In genomic region chr1:65064201-65064600, GRCm38 (mm10) we compare ENCODE assay signal across 22 mouse cellular contexts. TPM values are rescaled to one million over a fixed set of nuclear protein-coding genes. Genes with fewer than 3 reads are reported as not detected.
DNase-seq lines count a peak whose midpoint lies in the region; ATAC-seq and TF ChIP-seq lines count a peak whose summit lies in the region.
"Had no signal": no experiment of that assay in that cellular context is flagged by ENCODE, and none has a peak within 500 bp of the region (broad histone marks: within the 10 kb centered on the region; RNA-seq: fewer than 3 reads in every experiment).

No protein-coding gene starts in this region.

- H3K27me3 ChIP-seq in forebrain, embryonic 14.5 days (replicated peaks; ENCODE audit: control insufficient read depth, insufficient read depth, low read length), result no peaks in the 10 kb centered on the region
- H3K27me3 ChIP-seq in forebrain, embryonic 15.5 days, result no peaks in the 10 kb centered on the region
- H3K27me3 ChIP-seq in kidney, postnatal 0 days (ENCODE audit: insufficient read depth, low read length), result no peaks in the 10 kb centered on the region
- H3K27me3 ChIP-seq in kidney, embryonic 14.5 days (ENCODE audit: control insufficient read depth, insufficient read depth, low read length), result no peaks in the 10 kb centered on the region
- H3K27me3 ChIP-seq: CH12.LX; embryonic facial prominence, embryonic 12.5 days; heart, embryonic 15.5 days; hindbrain, embryonic 13.5 days had no signal

- H3K9ac ChIP-seq in forebrain, embryonic 14.5 days (ENCODE audit: low read length), result no peak overlapping the region
- no peak overlapping the region for H3K9ac ChIP-seq in forebrain, embryonic 15.5 days (replicated peaks)
- H3K9ac ChIP-seq in kidney, postnatal 0 days (ENCODE audit: low read depth, low read length), result no peak overlapping the region
- H3K9ac ChIP-seq in kidney, embryonic 14.5 days (ENCODE audit: low read depth, low read length), result no peak overlapping the region
- H3K9ac ChIP-seq: embryonic facial prominence, embryonic 12.5 days; forebrain, postnatal 0 days; heart, embryonic 15.5 days; hindbrain, embryonic 13.5 days had no signal

- H3K36me3 ChIP-seq in forebrain, embryonic 14.5 days (ENCODE audit: control insufficient read depth, insufficient read depth, low read length), result no peaks in the 10 kb centered on the region
- H3K36me3 ChIP-seq in forebrain, embryonic 15.5 days, result no peaks in the 10 kb centered on the region
- no peaks in the 10 kb centered on the region for H3K36me3 ChIP-seq in kidney, postnatal 0 days (ENCODE audit: insufficient read depth, low read length)
- no peaks in the 10 kb centered on the region for H3K36me3 ChIP-seq in kidney, embryonic 14.5 days (ENCODE audit: control insufficient read depth, insufficient read depth, low read length)
- H3K36me3 ChIP-seq: embryonic facial prominence, embryonic 12.5 days; heart, embryonic 15.5 days; hindbrain, embryonic 13.5 days had no signal

- peak; percentile 11 for DNase-seq in forebrain, embryonic 14.5 days (ENCODE audit: low spot score)
- DNase-seq in kidney, postnatal 0 days (ENCODE audit: low spot score), result peak; percentile 1
- peak; percentile 61 for DNase-seq in retina, embryonic 14.5 days (ENCODE audit: low spot score)
- no peak for DNase-seq in layer of hippocampus, postnatal 36 days
- DNase-seq: adrenal gland, postnatal 10 days; cerebellum, adult 2 months; forebrain, postnatal 0 days; gastrocnemius, postnatal 36 days; heart, adult 2 months; heart, postnatal 14 days had no signal

- WGBS in forebrain, embryonic 14.5 days, result 79% methylated on average over 15 of the region's 15 CpGs
- 77% methylated on average over 15 of the region's 15 CpGs for WGBS in forebrain, embryonic 15.5 days
- WGBS in kidney, postnatal 0 days, result 50% methylated on average over 15 of the region's 15 CpGs
- 57% methylated on average over 15 of the region's 15 CpGs for WGBS in kidney, embryonic 14.5 days

- H3K4me2 ChIP-seq in forebrain, embryonic 14.5 days (ENCODE audit: low read length), result no peak overlapping the region
- no peak overlapping the region for H3K4me2 ChIP-seq in forebrain, embryonic 15.5 days (replicated peaks)
- H3K4me2 ChIP-seq in kidney, postnatal 0 days (ENCODE audit: low read length), result no peak overlapping the region
- no peak overlapping the region for H3K4me2 ChIP-seq in kidney, embryonic 14.5 days (replicated peaks; ENCODE audit: low read depth, low read length)
- H3K4me2 ChIP-seq: embryonic facial prominence, embryonic 12.5 days; heart, embryonic 11.5 days; heart, embryonic 15.5 days; hindbrain, embryonic 13.5 days had no signal

- H3K27ac ChIP-seq in forebrain, embryonic 14.5 days (ENCODE audit: low read depth, low read length), result no peak overlapping the region
- H3K27ac ChIP-seq in forebrain, embryonic 15.5 days (replicated peaks), result no peak overlapping the region
- H3K27ac ChIP-seq in kidney, postnatal 0 days, result no peak overlapping the region
- H3K27ac ChIP-seq in kidney, embryonic 14.5 days (ENCODE audit: low read depth, low read length), result no peak overlapping the region
- H3K27ac ChIP-seq: embryonic facial prominence, embryonic 12.5 days; heart, adult 2 months; heart, embryonic 15.5 days; hindbrain, embryonic 13.5 days had no signal

- H3K4me1 ChIP-seq in forebrain, embryonic 14.5 days (ENCODE audit: control insufficient read depth, insufficient read depth, low read length), result no peaks in the 10 kb centered on the region
- no peaks in the 10 kb centered on the region for H3K4me1 ChIP-seq in forebrain, embryonic 15.5 days
- no peaks in the 10 kb centered on the region for H3K4me1 ChIP-seq in kidney, postnatal 0 days (replicated peaks; ENCODE audit: insufficient read depth, low read length)
- no peaks in the 10 kb centered on the region for H3K4me1 ChIP-seq in kidney, embryonic 14.5 days (ENCODE audit: control insufficient read depth, insufficient read depth, low read length)
- H3K4me1 ChIP-seq: embryonic facial prominence, embryonic 12.5 days; heart, embryonic 15.5 days; hindbrain, embryonic 13.5 days had no signal

- H3K4me3 ChIP-seq in forebrain, embryonic 14.5 days (ENCODE audit: low read depth, low read length), result no peak overlapping the region
- H3K4me3 ChIP-seq in forebrain, embryonic 15.5 days, result no peak overlapping the region
- H3K4me3 ChIP-seq in kidney, postnatal 0 days (replicated peaks; ENCODE audit: low read depth, low read length), result no peak overlapping the region
- no peak overlapping the region for H3K4me3 ChIP-seq in kidney, embryonic 14.5 days (ENCODE audit: low read length)
- H3K4me3 ChIP-seq: embryonic facial prominence, embryonic 12.5 days; heart, adult 2 months; heart, embryonic 15.5 days; hindbrain, embryonic 13.5 days had no signal

- ATAC-seq in forebrain, embryonic 14.5 days, result no peak
- no peak for ATAC-seq in forebrain, embryonic 15.5 days (replicated peaks)
- no peak for ATAC-seq in kidney, postnatal 0 days (replicated peaks; ENCODE audit: low FRiP score, low read depth)
- no peak for ATAC-seq in kidney, embryonic 14.5 days (ENCODE audit: low FRiP score, low TSS enrichment)
- ATAC-seq: forebrain, postnatal 0 days; intestine, embryonic 16.5 days had no signal

- no peak for TF ChIP-seq CTCF in kidney, postnatal 0 days (IDR thresholded peaks at IDR 0.05; ENCODE audit: low read depth)

- no peaks in the 10 kb centered on the region for H3K9me3 ChIP-seq in forebrain, embryonic 14.5 days (replicated peaks; ENCODE audit: control insufficient read depth, low read length)
- no peaks in the 10 kb centered on the region for H3K9me3 ChIP-seq in forebrain, embryonic 15.5 days
- no peaks in the 10 kb centered on the region for H3K9me3 ChIP-seq in kidney, postnatal 0 days (replicated peaks; ENCODE audit: low read length)
- H3K9me3 ChIP-seq in kidney, embryonic 14.5 days (ENCODE audit: control insufficient read depth, low read length), result no peaks in the 10 kb centered on the region
- H3K9me3 ChIP-seq: embryonic facial prominence, embryonic 12.5 days; heart, embryonic 15.5 days; hindbrain, embryonic 13.5 days had no signal

RNA-seq across cellular contexts. Expression of gene Crygd, which starts 0.9 kb away (rescaled TPM):
- not detected in 2 replicates for polyA plus RNA-seq in forebrain, embryonic 14.5 days (2014; fragmentation: Nextera tagmentation; extraction: Ambion mirVana)
- not detected in 2 replicates for polyA plus RNA-seq in forebrain, embryonic 15.5 days (2015; fragmentation: Nextera tagmentation; extraction: Ambion mirVana)
- not detected in 2 replicates for polyA plus RNA-seq in kidney, postnatal 0 days (2015; fragmentation: Nextera tagmentation; extraction: Ambion mirVana)
- polyA plus RNA-seq in kidney, embryonic 14.5 days (2014; fragmentation: Nextera tagmentation; extraction: Ambion mirVana), result not detected in 2 replicates
- not detected for total RNA-seq in layer of hippocampus, postnatal 36 days (2021)
- total RNA-seq: adrenal gland, postnatal 10 days; CH12.LX; forebrain, postnatal 0 days; gastrocnemius, adult 18-20 months; gastrocnemius, postnatal 36 days; heart, adult 2 months; heart, postnatal 14 days; hematopoietic stem cell, adult 5-6 weeks had no signal
- polyA plus RNA-seq: cerebellum, adult 2 months; cortical plate, adult 2 months; forebrain, embryonic 11.5 days; forebrain, postnatal 0 days; heart, adult 2 months; heart, embryonic 11.5 days; heart, embryonic 15.5 days; hindbrain, embryonic 13.5 days; intestine, embryonic 16.5 days had no signal

RNA-seq across cellular contexts. Expression of gene Crygc, which starts 9.3 kb away (rescaled TPM):
- not detected in 2 replicates for polyA plus RNA-seq in forebrain, embryonic 14.5 days (2014; fragmentation: Nextera tagmentation; extraction: Ambion mirVana)
- not detected in 2 replicates for polyA plus RNA-seq in forebrain, embryonic 15.5 days (2015; fragmentation: Nextera tagmentation; extraction: Ambion mirVana)
- not detected in 2 replicates for polyA plus RNA-seq in kidney, postnatal 0 days (2015; fragmentation: Nextera tagmentation; extraction: Ambion mirVana)
- not detected in 2 replicates for polyA plus RNA-seq in kidney, embryonic 14.5 days (2014; fragmentation: Nextera tagmentation; extraction: Ambion mirVana)
- not detected for total RNA-seq in layer of hippocampus, postnatal 36 days (2021)
- total RNA-seq: adrenal gland, postnatal 10 days; CH12.LX; forebrain, postnatal 0 days; gastrocnemius, adult 18-20 months; gastrocnemius, postnatal 36 days; heart, adult 2 months; heart, postnatal 14 days; hematopoietic stem cell, adult 5-6 weeks had no signal
- polyA plus RNA-seq: cerebellum, adult 2 months; cortical plate, adult 2 months; forebrain, postnatal 0 days; heart, adult 2 months; heart, embryonic 11.5 days; heart, embryonic 15.5 days; hindbrain, embryonic 13.5 days; intestine, embryonic 16.5 days had no signal

RNA-seq across cellular contexts. Expression of gene Cryge, which starts 13.3 kb away (rescaled TPM):
- not detected in 2 replicates for polyA plus RNA-seq in forebrain, embryonic 14.5 days (2014; fragmentation: Nextera tagmentation; extraction: Ambion mirVana)
- polyA plus RNA-seq in forebrain, embryonic 15.5 days (2015; fragmentation: Nextera tagmentation; extraction: Ambion mirVana), result not detected in 2 replicates
- polyA plus RNA-seq in kidney, postnatal 0 days (2015; fragmentation: Nextera tagmentation; extraction: Ambion mirVana), result 0.33 TPM in 1 of 2 replicates, not detected in the other
- not detected in 2 replicates for polyA plus RNA-seq in kidney, embryonic 14.5 days (2014; fragmentation: Nextera tagmentation; extraction: Ambion mirVana)
- not detected for total RNA-seq in layer of hippocampus, postnatal 36 days (2021)
- total RNA-seq: adrenal gland, postnatal 10 days; CH12.LX; forebrain, postnatal 0 days; gastrocnemius, adult 18-20 months; gastrocnemius, postnatal 36 days; heart, adult 2 months; heart, postnatal 14 days; hematopoietic stem cell, adult 5-6 weeks had no signal
- polyA plus RNA-seq: cerebellum, adult 2 months; cortical plate, adult 2 months; forebrain, postnatal 0 days; heart, adult 2 months; heart, embryonic 11.5 days; heart, embryonic 15.5 days; hindbrain, embryonic 13.5 days; intestine, embryonic 16.5 days had no signal

RNA-seq across cellular contexts. Expression of gene Crygb, which starts 17.9 kb away (rescaled TPM):
- 0.37 TPM in 1 of 2 replicates, not detected in the other for polyA plus RNA-seq in forebrain, embryonic 14.5 days (2014; fragmentation: Nextera tagmentation; extraction: Ambion mirVana)
- not detected in 2 replicates for polyA plus RNA-seq in forebrain, embryonic 15.5 days (2015; fragmentation: Nextera tagmentation; extraction: Ambion mirVana)
- not detected in 2 replicates for polyA plus RNA-seq in kidney, postnatal 0 days (2015; fragmentation: Nextera tagmentation; extraction: Ambion mirVana)
- polyA plus RNA-seq in kidney, embryonic 14.5 days (2014; fragmentation: Nextera tagmentation; extraction: Ambion mirVana), result not detected in 2 replicates
- not detected for total RNA-seq in layer of hippocampus, postnatal 36 days (2021)
- total RNA-seq: adrenal gland, postnatal 10 days; CH12.LX; forebrain, postnatal 0 days; gastrocnemius, adult 18-20 months; gastrocnemius, postnatal 36 days; heart, adult 2 months; heart, postnatal 14 days; hematopoietic stem cell, adult 5-6 weeks had no signal
- polyA plus RNA-seq: cerebellum, adult 2 months; cortical plate, adult 2 months; forebrain, embryonic 11.5 days; heart, adult 2 months; hindbrain, embryonic 13.5 days; intestine, embryonic 16.5 days had no signal

RNA-seq across cellular contexts. Expression of gene Akr1cl, which starts 31.6 kb away (rescaled TPM):
- polyA plus RNA-seq in forebrain, embryonic 14.5 days (2014; fragmentation: Nextera tagmentation; extraction: Ambion mirVana), result not detected in 2 replicates
- polyA plus RNA-seq in forebrain, embryonic 15.5 days (2015; fragmentation: Nextera tagmentation; extraction: Ambion mirVana), result not detected in 2 replicates
- 0.11 TPM in 1 of 2 replicates, not detected in the other for polyA plus RNA-seq in kidney, postnatal 0 days (2015; fragmentation: Nextera tagmentation; extraction: Ambion mirVana)
- polyA plus RNA-seq in kidney, embryonic 14.5 days (2014; fragmentation: Nextera tagmentation; extraction: Ambion mirVana), result not detected in 2 replicates
- not detected for total RNA-seq in layer of hippocampus, postnatal 36 days (2021)
- total RNA-seq: CH12.LX; forebrain, postnatal 0 days; gastrocnemius, postnatal 36 days; heart, adult 2 months; hematopoietic stem cell, adult 5-6 weeks had no signal
- polyA plus RNA-seq: cerebellum, adult 2 months; cortical plate, adult 2 months; forebrain, embryonic 11.5 days; forebrain, postnatal 0 days; hindbrain, embryonic 13.5 days had no signal

Comparison
In these comparisons a context has a peak if more than half of its experiments do, and no peak if none do; other contexts are left out.
1. DNase-seq: peak in forebrain, embryonic 14.5 days (single experiment), kidney, postnatal 0 days (single experiment) and retina, embryonic 14.5 days (single experiment); none in layer of hippocampus, postnatal 36 days (0 of 2).